Mouse (Mus musculus): ENCODE results near the gene Fam192a. TPM values are rescaled to one million over a fixed set of nuclear protein-coding genes. Genes with fewer than 3 reads are reported as not detected.
A peak's percentile ranks its signal among the peaks of the same experiment; 100 is the strongest.

Fam192a gene
- polyA plus RNA-seq, 1 experiment from 2014 or later, result 96.2 TPM

DNA sequence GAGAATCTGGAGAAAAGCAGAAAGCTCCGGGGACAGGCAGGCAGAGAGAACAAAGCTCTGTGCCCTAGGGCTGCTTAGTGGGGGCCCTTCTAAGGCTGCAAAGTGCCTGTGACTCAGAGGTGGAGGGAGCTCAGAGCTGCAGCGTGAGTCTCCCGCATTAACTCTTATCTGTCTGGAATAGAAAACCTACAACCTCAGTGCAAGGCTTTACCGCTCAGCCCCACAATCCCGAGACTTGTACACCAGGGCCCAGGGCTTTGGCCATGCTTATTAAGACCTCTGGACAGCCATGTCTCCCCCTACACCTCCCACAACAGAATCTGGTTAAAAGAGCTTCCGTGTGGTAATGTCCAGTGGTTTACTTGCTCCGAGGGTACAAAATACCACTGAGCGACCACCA lies 69.8 kb downstream of the Fam192a start:
- H3K9ac ChIP-seq (ENCODE audit: low read length), result peak overlapping the region; percentile 76; the same call in 1 of the 2 replicates
- H3K36me3 ChIP-seq (ENCODE audit: control insufficient read depth, insufficient read depth, low read length), result no peaks in the 10 kb centered on the region
- peak; percentile 44 for DNase-seq (ENCODE audit: low spot score)
- ATAC-seq, result no peak
- 3% methylated on average over 8 of the region's 8 CpGs for WGBS
- no peaks in the 10 kb centered on the region for H3K27me3 ChIP-seq (replicated peaks; ENCODE audit: control insufficient read depth, insufficient read depth, low read length)
- peak overlapping the region; percentile 60 for H3K4me3 ChIP-seq (ENCODE audit: low read depth, low read length)
- peaks cover 13% of the 10 kb centered on the region; the same call in 1 of the 2 replicates for H3K4me1 ChIP-seq (ENCODE audit: control insufficient read depth, insufficient read depth, low read length)
- H3K9me3 ChIP-seq (replicated peaks; ENCODE audit: control insufficient read depth, low read length), result no peaks in the 10 kb centered on the region
- H3K27ac ChIP-seq (ENCODE audit: low read depth, low read length), result peak overlapping the region; percentile 55; the same call in 1 of the 2 replicates
- H3K4me2 ChIP-seq (ENCODE audit: low read length), result peak overlapping the region; percentile 94

DNA sequence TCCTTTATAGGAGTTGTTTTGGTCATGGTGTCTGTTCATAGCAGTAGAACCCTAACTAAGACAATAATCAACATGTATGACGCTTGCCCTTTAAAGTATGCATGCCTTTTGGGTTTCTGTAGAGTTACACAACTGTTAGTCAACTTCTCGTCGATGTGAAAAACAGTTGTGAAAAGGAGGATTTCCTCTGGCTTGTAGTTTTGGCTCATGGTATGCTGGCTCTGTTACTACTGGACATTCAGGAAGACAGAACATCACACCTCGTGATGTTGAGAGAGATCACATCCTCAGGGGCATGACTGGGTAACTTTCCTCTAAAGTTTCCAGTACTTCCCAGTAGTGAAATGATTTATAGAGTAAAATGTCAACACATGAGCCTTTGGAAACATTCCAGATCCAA lies 71.2 kb downstream of the Fam192a start:
- Histone ChIP-seq H3K9ac (ENCODE audit: low read length) (no peak overlapping the region), H3K4me2 (ENCODE audit: low read length) (no peak overlapping the region), H3K27me3 (replicated peaks; ENCODE audit: control insufficient read depth, insufficient read depth, low read length) (no peaks in the 10 kb centered on the region), H3K4me3 (ENCODE audit: low read depth, low read length) (no peak overlapping the region), H3K27ac (ENCODE audit: low read depth, low read length) (no peak overlapping the region), H3K9me3 (replicated peaks; ENCODE audit: control insufficient read depth, low read length) (no peaks in the 10 kb centered on the region), H3K4me1 (ENCODE audit: control insufficient read depth, insufficient read depth, low read length) (peaks cover 13% of the 10 kb centered on the region; the same call in 1 of the 2 replicates), H3K36me3 (ENCODE audit: control insufficient read depth, insufficient read depth, low read length) (no peaks in the 10 kb centered on the region)
- DNase-seq (ENCODE audit: low spot score), result no peak
- no peak for ATAC-seq
- WGBS, result 93% methylated on average over 4 of the region's 4 CpGs

DNA sequence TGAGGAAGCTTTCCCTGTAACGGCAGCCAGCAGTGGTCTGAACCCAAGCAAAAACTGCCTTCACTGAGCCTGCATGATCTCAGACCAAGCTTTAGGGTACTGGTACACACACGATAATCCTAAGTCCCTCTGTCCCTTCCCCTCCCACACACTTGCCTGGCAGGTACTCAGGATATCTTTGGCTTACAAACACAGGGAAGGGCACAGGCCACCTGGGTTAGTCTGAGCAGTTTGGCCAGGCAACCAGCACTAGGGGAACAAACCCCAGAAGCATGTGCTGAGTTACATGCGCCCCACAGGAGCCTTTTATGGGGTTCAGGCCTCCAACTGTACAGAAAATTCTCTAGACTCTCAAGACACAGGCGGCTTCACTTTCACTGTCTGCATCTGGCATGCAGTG lies 71.9 kb downstream of the Fam192a start:
- no peak overlapping the region for H3K27ac ChIP-seq (ENCODE audit: low read depth, low read length)
- H3K4me3 ChIP-seq (ENCODE audit: low read depth, low read length), result no peak overlapping the region
- H3K36me3 ChIP-seq (ENCODE audit: control insufficient read depth, insufficient read depth, low read length), result no peaks in the 10 kb centered on the region
- H3K4me2 ChIP-seq (ENCODE audit: low read length), result no peak overlapping the region
- H3K27me3 ChIP-seq (replicated peaks; ENCODE audit: control insufficient read depth, insufficient read depth, low read length), result no peaks in the 10 kb centered on the region
- peaks cover 12% of the 10 kb centered on the region; the same call in 1 of the 2 replicates for H3K4me1 ChIP-seq (ENCODE audit: control insufficient read depth, insufficient read depth, low read length)
- H3K9me3 ChIP-seq (replicated peaks; ENCODE audit: control insufficient read depth, low read length), result no peaks in the 10 kb centered on the region
- DNase-seq (ENCODE audit: low spot score), result no peak
- 70% methylated on average over 4 of the region's 4 CpGs for WGBS
- no peak overlapping the region for H3K9ac ChIP-seq (ENCODE audit: low read length)
- ATAC-seq, result no peak

DNA sequence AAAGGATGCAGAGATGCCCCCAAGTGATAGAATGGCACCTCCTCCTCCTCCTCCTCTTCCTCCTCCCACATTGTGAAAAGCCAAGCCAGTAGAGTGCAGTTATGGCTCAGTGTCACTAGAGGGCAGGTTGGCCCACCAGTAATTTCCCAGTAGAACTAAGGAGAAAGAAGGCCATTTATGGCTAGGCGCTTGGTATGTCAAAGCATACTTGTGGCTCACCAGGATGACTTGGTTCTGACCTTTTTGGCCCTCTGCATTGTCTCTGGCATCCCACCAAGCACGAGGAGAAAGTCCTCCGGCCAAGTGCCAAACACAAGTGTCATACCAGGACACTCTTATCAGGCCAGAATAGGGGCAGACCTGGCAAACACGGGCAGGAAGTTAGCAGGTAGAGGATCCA lies 73.6 kb downstream of the Fam192a start:
- no peak overlapping the region for H3K27ac ChIP-seq (ENCODE audit: low read depth, low read length)
- ATAC-seq (no peak), DNase-seq (ENCODE audit: low spot score) (peak; percentile 79)
- H3K9me3 ChIP-seq (replicated peaks; ENCODE audit: control insufficient read depth, low read length), result no peaks in the 10 kb centered on the region
- no peaks in the 10 kb centered on the region for H3K27me3 ChIP-seq (replicated peaks; ENCODE audit: control insufficient read depth, insufficient read depth, low read length)
- 35% methylated on average over 4 of the region's 4 CpGs for WGBS
- H3K4me3 ChIP-seq (ENCODE audit: low read depth, low read length), result no peak overlapping the region
- peaks cover 3% of the 10 kb centered on the region; the same call in 1 of the 2 replicates for H3K4me1 ChIP-seq (ENCODE audit: control insufficient read depth, insufficient read depth, low read length)
- no peak overlapping the region for H3K9ac ChIP-seq (ENCODE audit: low read length)
- H3K36me3 ChIP-seq (ENCODE audit: control insufficient read depth, insufficient read depth, low read length), result no peaks in the 10 kb centered on the region
- H3K4me2 ChIP-seq (ENCODE audit: low read length), result no peak overlapping the region

DNA sequence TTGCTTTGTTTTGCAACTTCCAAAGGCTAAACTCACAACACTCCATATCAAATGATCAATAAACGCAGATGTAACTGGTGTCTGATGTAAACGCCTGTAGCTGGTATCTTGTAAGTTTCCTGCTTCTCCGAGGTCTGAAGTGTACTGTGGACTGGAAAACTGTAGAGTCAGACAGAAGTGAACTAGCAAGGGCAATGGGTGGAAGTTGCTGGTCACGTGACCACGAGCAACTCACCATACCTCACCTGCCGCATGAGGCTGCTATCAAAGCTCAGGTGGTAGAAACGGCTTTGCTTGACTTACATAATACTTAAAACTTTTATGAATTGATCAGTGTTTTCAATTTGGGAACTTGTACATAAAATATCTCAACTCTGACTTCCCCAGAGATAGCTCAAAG lies 74.6 kb downstream of the Fam192a start:
- Histone ChIP-seq H3K4me3 (ENCODE audit: low read depth, low read length) (no peak overlapping the region), H3K27me3 (replicated peaks; ENCODE audit: control insufficient read depth, insufficient read depth, low read length) (no peaks in the 10 kb centered on the region), H3K9me3 (replicated peaks; ENCODE audit: control insufficient read depth, low read length) (no peaks in the 10 kb centered on the region), H3K4me1 (ENCODE audit: control insufficient read depth, insufficient read depth, low read length) (0 out of 2 replicates have a peak, but pooled peaks cover 3% of the 10 kb centered on the region), H3K4me2 (ENCODE audit: low read length) (no peak overlapping the region), H3K36me3 (ENCODE audit: control insufficient read depth, insufficient read depth, low read length) (no peaks in the 10 kb centered on the region), H3K27ac (ENCODE audit: low read depth, low read length) (no peak overlapping the region), H3K9ac (ENCODE audit: low read length) (no peak overlapping the region)
- 87% methylated on average over 7 of the region's 7 CpGs for WGBS
- no peak for DNase-seq (ENCODE audit: low spot score)
- no peak for ATAC-seq

DNA sequence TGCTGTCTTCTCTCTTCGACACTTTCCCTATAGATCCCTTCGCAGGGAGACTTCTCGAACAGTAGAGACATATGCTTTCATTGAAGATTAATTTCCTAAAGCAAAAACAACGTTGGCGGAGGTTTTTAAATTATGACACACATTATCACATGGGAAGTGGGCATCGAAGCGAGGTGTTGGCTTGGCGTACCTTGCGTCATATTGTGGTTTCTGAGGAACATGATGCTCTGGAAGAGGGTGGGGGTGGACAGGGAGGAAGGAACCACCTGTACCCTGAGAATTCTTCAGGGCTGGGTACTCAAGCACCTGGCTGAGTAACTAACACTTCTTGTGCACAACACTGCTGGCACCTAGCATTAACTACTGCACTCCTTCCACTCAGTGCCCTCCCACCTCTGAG lies 77.2 kb downstream of the Fam192a start:
- H3K9me3 ChIP-seq (replicated peaks; ENCODE audit: control insufficient read depth, low read length), result no peaks in the 10 kb centered on the region
- no peak overlapping the region for H3K9ac ChIP-seq (ENCODE audit: low read length)
- 87% methylated on average over 9 of the region's 9 CpGs for WGBS
- DNase-seq (ENCODE audit: low spot score) (no peak), ATAC-seq (no peak)
- H3K4me3 ChIP-seq (ENCODE audit: low read depth, low read length), result no peak overlapping the region
- no peaks in the 10 kb centered on the region for H3K4me1 ChIP-seq (ENCODE audit: control insufficient read depth, insufficient read depth, low read length)
- H3K4me2 ChIP-seq (ENCODE audit: low read length), result no peak overlapping the region
- no peaks in the 10 kb centered on the region for H3K27me3 ChIP-seq (replicated peaks; ENCODE audit: control insufficient read depth, insufficient read depth, low read length)
- no peaks in the 10 kb centered on the region for H3K36me3 ChIP-seq (ENCODE audit: control insufficient read depth, insufficient read depth, low read length)
- no peak overlapping the region for H3K27ac ChIP-seq (ENCODE audit: low read depth, low read length)

Other genes starting within 250 kb of the Fam192a start
- 62.6 and 72.3 TPM in 2 replicates for gene Herpud1, start 215.6 kb downstream of the Fam192a start, polyA plus RNA-seq (2014; fragmentation: Nextera tagmentation; extraction: Ambion mirVana)
- 0.17 and 0.36 TPM in 2 replicates for gene Nlrc5, start 167.6 kb downstream of the Fam192a start, polyA plus RNA-seq (2014; fragmentation: Nextera tagmentation; extraction: Ambion mirVana)
- gene Cpne2, start 69.0 kb downstream of the Fam192a start, polyA plus RNA-seq (2014; fragmentation: Nextera tagmentation; extraction: Ambion mirVana), result 18.0 and 26.0 TPM in 2 replicates
- 46.4 and 47.6 TPM in 2 replicates for gene Rspry1, start 60 bp downstream of the Fam192a start, polyA plus RNA-seq (2014; fragmentation: Nextera tagmentation; extraction: Ambion mirVana)
- 89.3 and 101 TPM in 2 replicates for gene Arl2bp, start 64.6 kb upstream of the Fam192a start, polyA plus RNA-seq (2014; fragmentation: Nextera tagmentation; extraction: Ambion mirVana)
- 0.71 and 1.2 TPM in 2 replicates for gene Pllp, start 94.3 kb upstream of the Fam192a start, polyA plus RNA-seq (2014; fragmentation: Nextera tagmentation; extraction: Ambion mirVana)
- not detected in 2 replicates for gene Ccl22, start 143.6 kb upstream of the Fam192a start, polyA plus RNA-seq (2014; fragmentation: Nextera tagmentation; extraction: Ambion mirVana)
- gene Cx3cl1, start 170.0 kb upstream of the Fam192a start, polyA plus RNA-seq (2014; fragmentation: Nextera tagmentation; extraction: Ambion mirVana), result 11.2 and 18.4 TPM in 2 replicates
- gene Ccl17, start 208.5 kb upstream of the Fam192a start, polyA plus RNA-seq (2014; fragmentation: Nextera tagmentation; extraction: Ambion mirVana), result 0.63 TPM in 1 of 2 replicates, not detected in the other
- gene Coq9, start 236.3 kb upstream of the Fam192a start, polyA plus RNA-seq (2014; fragmentation: Nextera tagmentation; extraction: Ambion mirVana), result 63.1 TPM in 2 replicates
- gene Ciapin1, start 236.4 kb upstream of the Fam192a start, polyA plus RNA-seq (2014; fragmentation: Nextera tagmentation; extraction: Ambion mirVana), result 124 and 147 TPM in 2 replicates